Mouse (Mus musculus) liver, adult 2 months (tissue): ENCODE results near the gene Dennd1c. TPM values are rescaled to one million over a fixed set of nuclear protein-coding genes. Genes with fewer than 3 reads are reported as not detected.

Experiments
- DNase-seq: peaks from one replicate; pipeline ENCODE4 v3.0.0-alpha.2; 2011; ENCODE audit warnings: low read depth, low spot score; ENCODE audit errors: extremely low read depth
- H3K27ac ChIP-seq: fragments of 200-500 bp; replicated peaks from 2 replicates; pipeline ENCODE4 v1.5.1; 2012; ENCODE audit warnings: low read depth, mild to moderate bottlenecking, control low read depth, inconsistent platforms, low read length; ENCODE audit not compliant: insufficient read depth
- H3K27me3 ChIP-seq: fragments of 200-500 bp; 2 replicates; pipeline ENCODE4 v1.6.1; 2012; ENCODE audit warnings: mild to moderate bottlenecking, moderate library complexity, low read length, inconsistent platforms; ENCODE audit not compliant: control insufficient read depth, insufficient read depth
- H3K36me3 ChIP-seq: fragments of 200-500 bp; 2 replicates; pipeline ENCODE4 v1.6.1; 2012; ENCODE audit warnings: low read length, inconsistent platforms; ENCODE audit not compliant: control insufficient read depth, insufficient read depth
- H3K4me1 ChIP-seq: fragments of 200-500 bp; 2 replicates; pipeline ENCODE4 v1.6.1; 2011; ENCODE audit warnings: low read length; ENCODE audit not compliant: control insufficient read depth, insufficient read depth
- H3K4me3 ChIP-seq: fragments of 200-500 bp; 2 replicates; pipeline ENCODE4 v1.5.1; 2011; ENCODE audit warnings: low read depth, mild to moderate bottlenecking, control low read depth, low read length, moderate library complexity; ENCODE audit not compliant: insufficient read depth
- H3K79me2 ChIP-seq: fragments of 200-500 bp; 2 replicates; pipeline ENCODE4 v1.6.1; 2012; ENCODE audit warnings: inconsistent platforms, mild to moderate bottlenecking, low read length, moderate library complexity; ENCODE audit not compliant: control insufficient read depth, insufficient read depth
- H3K9ac ChIP-seq: fragments of 200-500 bp; 2 replicates; pipeline ENCODE4 v1.6.1; 2012; ENCODE audit warnings: low read depth, mild to moderate bottlenecking, control low read depth, inconsistent platforms, low read length
- CTCF ChIP-seq: fragments of 200-500 bp; IDR thresholded peaks from 2 replicates; pipeline ENCODE4 v1.5.1; 2011; ENCODE audit warnings: low read depth, low read length, control low read depth
- POLR2A ChIP-seq: fragments of 200-500 bp; IDR thresholded peaks from 2 replicates; pipeline ENCODE4 v1.6.1; 2011; ENCODE audit warnings: low read length, control low read depth; ENCODE audit not compliant: insufficient read depth; ENCODE audit errors: extremely low read depth
- WGBS: fragments of 180-500 bp; shearing (Covaris S2); methylation state at CpG from one replicate; pipeline ENCODE4 v1.1.7; 2018; 5-methylcytosine and 5-hydroxymethylcytosine counted together
- polyA plus RNA-seq: library from polyadenylated mRNA; depleted of rRNA; stranded (reverse); fragments of >200 nt; gene quantifications from 2 replicates; pipeline ENCODE4 v1.2.3, GENCODE M21; 2012
- total RNA-seq: library from RNA; depleted of rRNA; stranded (reverse); fragments of >200 nt; gene quantifications from 2 replicates; pipeline ENCODE4 v1.2.3, GENCODE M21; 2014

The Dennd1c gene
- total and polyA plus RNA-seq, 2 experiments, result 0.92 to 1.6 TPM

DNA sequence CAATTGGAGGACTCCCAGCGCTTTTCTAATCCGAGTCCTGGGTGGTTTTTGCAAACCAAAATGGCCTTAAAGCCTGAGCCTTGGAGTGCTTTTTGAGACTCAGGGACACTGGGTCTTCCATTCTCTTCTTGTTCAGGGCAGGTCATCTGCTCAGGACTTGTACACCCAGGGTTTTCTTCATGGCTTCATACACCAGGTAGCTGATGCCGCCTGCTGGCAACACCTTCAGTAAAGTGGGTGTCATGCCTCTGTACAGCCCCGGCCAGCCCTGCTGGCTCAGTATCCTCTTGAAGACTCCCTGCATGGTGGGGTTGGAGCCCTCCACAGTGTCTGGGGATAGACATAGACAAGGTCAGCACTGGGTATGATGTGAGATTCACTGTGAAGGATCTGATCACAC, 45.5 kb downstream of the Dennd1c start:
- Histone ChIP-seq H3K36me3 (no peaks in the 10 kb centered on the region), H3K79me2 (peaks cover 8% of the 10 kb centered on the region), H3K9ac (no peak overlapping the region), H3K4me1 (peaks cover 8% of the 10 kb centered on the region; the same call in 1 of the 2 replicates), H3K27me3 (no peaks in the 10 kb centered on the region), H3K4me3 (no peak overlapping the region), H3K27ac (no peak overlapping the region)
- TF ChIP-seq POLR2A (no peak), CTCF (no peak)
- WGBS, result 94% methylated on average over 4 of the region's 4 CpGs
- DNase-seq, result no peak

- peak overlapping the region; percentile 79 for H3K27ac ChIP-seq
- H3K79me2 ChIP-seq, result peaks cover 8% of the 10 kb centered on the region
- under 1% methylated on average over 38 of the region's 38 CpGs for WGBS
- peaks cover 2% of the 10 kb centered on the region for H3K36me3 ChIP-seq
- H3K4me3 ChIP-seq, result peak overlapping the region; percentile 58
- peaks cover 8% of the 10 kb centered on the region; the same call in 1 of the 2 replicates for H3K4me1 ChIP-seq
- peak; percentile 93 for TF ChIP-seq POLR2A
- TF ChIP-seq CTCF, result 0 out of 2 replicates have a peak, but pooled peaks have one; percentile 4
- H3K9ac ChIP-seq, result peak overlapping the region; percentile 69
- H3K27me3 ChIP-seq, result no peaks in the 10 kb centered on the region
- DNase-seq, result peak; percentile 100
These were observed 46.5 kb downstream of the Dennd1c start for GRCm38 (mm10) chr17:57031661-57032420.

DNA sequence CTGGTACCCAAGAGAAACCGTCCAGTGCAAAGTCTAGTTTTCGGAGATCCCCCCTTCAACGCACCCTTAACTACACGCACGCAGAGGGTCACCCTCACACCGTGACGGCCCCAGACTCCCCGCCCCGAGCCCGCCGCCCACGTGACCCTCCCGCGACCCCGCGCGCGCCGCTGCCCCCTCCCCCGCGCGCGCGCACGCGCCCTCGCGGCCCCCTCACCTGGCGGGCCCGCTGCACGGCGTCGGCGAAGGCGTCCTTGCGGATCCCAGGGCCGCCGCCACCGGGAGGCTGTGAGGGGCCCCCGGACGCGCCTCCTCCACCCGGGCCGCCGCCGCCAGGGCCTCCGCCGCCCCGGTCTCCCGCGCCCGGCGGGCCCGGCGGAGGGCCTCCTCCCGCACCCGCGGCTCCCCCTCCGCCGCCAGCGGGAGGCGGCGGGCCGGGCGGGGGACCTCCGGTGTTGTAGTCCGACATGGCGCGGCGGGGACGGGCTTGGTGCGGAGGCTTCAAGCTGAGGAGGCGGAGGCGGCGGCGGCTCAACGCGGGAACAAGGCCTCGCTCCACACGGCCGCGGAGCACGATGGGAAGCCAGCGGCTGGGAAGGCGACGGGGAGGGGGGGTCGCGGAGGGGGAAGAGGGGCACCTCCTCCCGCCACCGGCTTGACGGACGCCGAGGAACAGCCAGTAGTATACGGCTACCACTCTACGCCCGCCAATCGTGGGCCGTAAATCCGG, 47.2 kb downstream of the Dennd1c start, which contains the start of gene Khsrp:
TSS of gene Khsrp (minus strand) at position 592 of the 730 bp plus-strand sequence.
- no peaks in the 10 kb centered on the region for H3K27me3 ChIP-seq
- DNase-seq, result no peak
- TF ChIP-seq POLR2A (peak; percentile 66; the same call in 1 of the 2 replicates), CTCF (no peak)
- H3K27ac ChIP-seq, result peak within 1 kb of the TSS; percentile 79
- H3K9ac ChIP-seq, result peak within 1 kb of the TSS; percentile 89
- peaks cover 8% of the 10 kb centered on the region for H3K79me2 ChIP-seq
- H3K4me1 ChIP-seq, result peaks cover 8% of the 10 kb centered on the region; the same call in 1 of the 2 replicates
- H3K36me3 ChIP-seq, result peaks cover 8% of the 10 kb centered on the region
- peak within 1 kb of the TSS; percentile 74 for H3K4me3 ChIP-seq
- WGBS, result 2% methylated on average over 92 of the region's 99 CpGs

DNA sequence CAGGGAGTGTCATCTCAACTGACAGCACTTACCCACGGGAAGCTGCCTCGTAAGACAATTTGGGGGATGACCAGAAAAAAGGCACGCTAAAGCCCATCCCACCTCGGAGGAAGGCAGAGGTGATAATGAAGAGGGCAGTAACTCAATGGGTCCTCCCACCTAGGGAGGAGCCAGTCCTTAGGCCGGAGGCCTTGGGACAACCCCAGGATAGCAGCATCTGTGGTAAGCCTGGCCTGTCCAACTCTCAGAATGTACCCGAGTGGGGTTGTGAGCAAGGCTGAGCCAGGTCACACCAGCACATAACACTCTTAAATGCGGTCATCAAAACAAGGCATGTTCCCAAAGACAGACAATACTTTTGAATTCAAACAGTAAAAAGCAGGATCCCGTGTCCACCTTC, 48.6 kb downstream of the Dennd1c start:
- no peak for TF ChIP-seq POLR2A
- no peak for TF ChIP-seq CTCF
- DNase-seq, result peak; percentile 36
- Histone ChIP-seq H3K36me3 (peaks cover 13% of the 10 kb centered on the region), H3K9ac (no peak overlapping the region), H3K27me3 (no peaks in the 10 kb centered on the region), H3K4me1 (peaks cover 8% of the 10 kb centered on the region; the same call in 1 of the 2 replicates), H3K4me3 (no peak overlapping the region), H3K27ac (no peak overlapping the region), H3K79me2 (peaks cover 8% of the 10 kb centered on the region)
- 19% methylated on average over 8 of the region's 8 CpGs for WGBS

DNA sequence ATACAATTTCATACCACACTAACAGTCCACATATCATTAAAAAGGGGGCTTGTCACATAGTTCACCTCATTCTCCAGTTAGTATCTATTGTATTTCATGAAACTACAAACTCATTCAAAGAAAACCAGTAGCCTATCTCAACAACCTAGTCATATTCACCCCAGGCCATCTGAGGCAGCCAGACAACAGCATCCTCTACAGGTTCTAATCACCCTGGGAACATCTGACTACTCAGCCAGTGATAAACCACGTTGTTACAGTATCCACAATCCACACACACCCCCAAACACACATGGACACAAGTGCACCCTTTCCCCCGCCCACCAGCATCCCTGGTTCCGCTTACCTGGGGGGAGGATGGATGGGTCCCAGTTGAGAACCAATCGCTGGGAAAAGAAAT, 50.8 kb downstream of the Dennd1c start:
- WGBS, result 87% methylated on average over 4 of the region's 4 CpGs
- Histone ChIP-seq H3K9ac (no peak overlapping the region), H3K27ac (no peak overlapping the region), H3K4me3 (no peak overlapping the region), H3K79me2 (peaks cover 8% of the 10 kb centered on the region), H3K27me3 (no peaks in the 10 kb centered on the region), H3K4me1 (peaks cover 8% of the 10 kb centered on the region; the same call in 1 of the 2 replicates), H3K36me3 (peaks cover 27% of the 10 kb centered on the region)
- no peak for DNase-seq
- TF ChIP-seq CTCF (no peak), POLR2A (no peak)

DNA sequence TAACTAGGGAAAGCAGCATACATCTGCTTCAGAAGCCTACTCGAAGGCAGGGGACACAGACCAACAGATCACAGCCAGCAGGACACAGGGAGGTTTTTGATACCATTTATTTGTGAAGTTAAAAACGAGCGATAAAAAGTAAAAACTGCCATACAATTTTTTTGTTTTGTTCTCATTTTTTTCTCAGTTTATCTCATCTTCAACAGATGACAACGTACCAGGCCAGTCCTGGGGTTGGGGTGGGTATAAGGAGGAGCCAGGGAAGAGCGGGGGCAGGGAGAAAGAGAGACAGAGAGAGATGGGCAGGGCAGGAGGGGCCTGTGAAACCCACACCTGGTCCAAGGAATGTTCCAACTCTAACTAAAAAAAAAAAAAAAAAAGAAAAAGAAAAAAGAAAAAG, 57.4 kb downstream of the Dennd1c start:
- TF ChIP-seq POLR2A (no peak), CTCF (no peak)
- H3K79me2 ChIP-seq, result no peaks in the 10 kb centered on the region
- H3K4me1 ChIP-seq, result no peaks in the 10 kb centered on the region
- DNase-seq, result no peak
- peaks cover 22% of the 10 kb centered on the region for H3K36me3 ChIP-seq
- no peak overlapping the region for H3K27ac ChIP-seq
- no peak overlapping the region for H3K4me3 ChIP-seq
- no peaks in the 10 kb centered on the region for H3K27me3 ChIP-seq
- no peak overlapping the region for H3K9ac ChIP-seq
- 87% methylated on average over 5 of the region's 5 CpGs for WGBS
